Mouse (Mus musculus) WW6 (cell line): ENCODE measurements at regions not wholly inside any gene's neighbourhood (a gene's known extent, or its start where the extent isn't known, plus 50 kb on each side); places are given as distances from the start of the nearest gene placed in this dataset.

Source experiments
- DNase-seq: peaks from one replicate; pipeline ENCODE4 v3.0.0-alpha.2; 2013; ENCODE audit warnings: low read depth, low spot score

GRCm38 (mm10) chr13:118193951-118194696 lies 192.3 kb upstream of the B430218F22Rik start:
- no peak for DNase-seq

- DNase-seq: no peak
These were observed 178.3 kb upstream of the B430218F22Rik start for GRCm38 (mm10) chr13:118208146-118208545.

GRCm38 (mm10) chr13:118227354-118227753 lies 159.1 kb upstream of the B430218F22Rik start:
- DNase-seq: peak; percentile 7

- no peak for DNase-seq
These were observed 148.5 kb upstream of the B430218F22Rik start for GRCm38 (mm10) chr13:118237968-118238367.

GRCm38 (mm10) chr13:118244680-118245079 lies 141.8 kb upstream of the B430218F22Rik start:
- DNase-seq: no peak

- no peak for DNase-seq
These were observed 140.9 kb upstream of the B430218F22Rik start for GRCm38 (mm10) chr13:118245546-118245945.

GRCm38 (mm10) chr13:118259606-118260005 lies 126.8 kb upstream of the B430218F22Rik start:
- no peak for DNase-seq

GRCm38 (mm10) chr13:118262971-118263370 lies 123.5 kb upstream of the B430218F22Rik start:
- DNase-seq: no peak

- peak; percentile 36 for DNase-seq
These were observed 120.5 kb upstream of the B430218F22Rik start for GRCm38 (mm10) chr13:118265763-118266520.

GRCm38 (mm10) chr13:118272904-118273303 lies 113.5 kb upstream of the B430218F22Rik start:
- no peak for DNase-seq

GRCm38 (mm10) chr13:118280956-118281355 lies 105.5 kb upstream of the B430218F22Rik start:
- no peak for DNase-seq

- no peak for DNase-seq
These were observed 92.7 kb upstream of the B430218F22Rik start for GRCm38 (mm10) chr13:118293728-118294127.

GRCm38 (mm10) chr13:118310080-118310479 lies 76.3 kb upstream of the B430218F22Rik start:
- no peak for DNase-seq

- DNase-seq: no peak
These were observed 72.8 kb upstream of the B430218F22Rik start for GRCm38 (mm10) chr13:118313676-118314075.
